Mouse (Mus musculus) lung, postnatal 25 days (tissue): ENCODE measurements at regions not wholly inside any gene's neighbourhood (a gene's known extent, or its start where the extent isn't known, plus 50 kb on each side); places are given as distances from the start of the nearest gene placed in this dataset.
"Not testable (repeated sequence)": the region's sequence is repeated elsewhere in the genome, so short reads cannot be mapped to it uniquely, and the experiment has no call there.

Experiments
- DNase-seq: peaks from one replicate; pipeline ENCODE4 v3.0.0; 2022; ENCODE audit warnings: low spot score

DNA sequence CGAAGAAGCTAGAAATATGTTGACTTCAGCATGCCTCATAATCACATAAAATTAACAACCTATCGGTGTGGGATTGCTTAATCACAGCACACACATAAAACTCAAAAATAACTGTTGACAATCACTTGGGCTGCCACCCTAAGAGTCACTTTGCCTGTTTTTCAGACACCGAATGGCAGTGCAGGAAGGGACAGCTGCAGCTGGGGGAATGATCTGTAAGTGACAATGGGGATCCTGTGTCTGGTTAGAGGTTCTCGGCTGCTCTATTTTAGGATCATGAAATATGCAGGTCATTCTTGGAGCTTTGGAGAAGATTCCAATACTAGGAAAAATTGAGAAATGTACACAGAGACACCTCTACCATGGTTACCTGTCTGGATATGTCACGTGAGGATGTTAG is 54.4 kb upstream of the Tcf12 start:
- DNase-seq, result no peak

DNA sequence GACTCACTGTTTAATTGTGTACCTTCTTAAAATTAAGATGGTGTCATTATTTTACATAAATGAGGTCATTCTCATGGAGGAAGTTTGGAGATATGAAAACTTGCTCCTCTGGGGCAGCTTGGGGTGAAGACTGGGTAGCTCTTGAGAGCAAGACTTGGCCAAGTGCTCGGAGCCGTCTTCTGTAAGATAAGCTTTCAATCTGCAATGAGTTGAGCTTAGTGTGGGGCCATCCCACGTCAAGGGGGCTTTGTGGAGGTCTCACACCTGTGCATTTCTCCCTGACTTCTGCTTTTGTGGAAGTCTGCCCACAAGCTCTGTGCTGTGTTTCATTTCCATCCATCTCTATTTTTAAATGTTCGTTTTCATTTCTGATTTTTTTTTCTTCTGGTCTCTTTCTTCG is 54.9 kb upstream of the Tcf12 start:
- DNase-seq, result no peak

DNA sequence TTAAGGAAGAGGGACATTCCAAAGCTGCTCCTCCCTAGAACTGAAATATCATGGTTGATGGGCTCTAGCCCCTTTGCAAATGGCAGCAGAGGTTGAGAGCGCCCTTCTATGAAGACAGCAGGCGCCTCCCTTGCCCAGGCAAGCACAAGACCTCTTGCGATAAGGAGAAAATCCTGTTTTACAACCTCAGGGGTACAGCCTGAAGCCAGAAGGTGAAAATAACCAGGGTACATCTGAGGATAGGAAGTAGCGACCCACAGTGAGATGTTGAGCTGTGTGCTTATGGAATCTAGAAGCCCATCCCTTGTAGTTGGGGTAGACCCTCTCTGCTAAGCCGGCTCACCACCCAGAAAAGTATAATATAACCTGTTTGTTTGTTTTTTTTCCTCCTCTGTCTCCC is 57.6 kb upstream of the Tcf12 start:
- DNase-seq, result no peak

DNA sequence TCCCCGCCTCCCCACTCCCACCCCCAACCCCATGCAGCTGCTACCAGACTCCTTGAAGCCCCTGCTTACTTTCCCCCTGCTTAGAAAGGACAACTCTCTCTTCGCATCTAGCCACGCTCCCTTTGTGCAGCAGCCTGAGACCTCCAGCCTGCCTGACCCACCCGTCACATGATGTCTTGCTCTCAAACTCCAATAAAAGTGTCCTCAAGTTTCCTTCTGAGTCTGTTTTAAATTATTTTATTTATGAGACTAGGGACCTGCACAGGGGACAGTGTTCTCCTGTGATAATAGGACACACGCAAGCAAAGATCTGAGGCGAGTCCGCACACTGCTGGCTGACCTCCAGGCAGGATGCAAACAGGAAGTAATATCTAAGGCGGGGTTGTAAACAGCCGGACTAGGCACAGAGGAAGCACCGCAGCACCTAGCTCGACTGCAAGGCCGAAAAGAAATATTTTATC is 58.1 kb upstream of the Tcf12 start:
- DNase-seq, result peak; percentile 64

DNA sequence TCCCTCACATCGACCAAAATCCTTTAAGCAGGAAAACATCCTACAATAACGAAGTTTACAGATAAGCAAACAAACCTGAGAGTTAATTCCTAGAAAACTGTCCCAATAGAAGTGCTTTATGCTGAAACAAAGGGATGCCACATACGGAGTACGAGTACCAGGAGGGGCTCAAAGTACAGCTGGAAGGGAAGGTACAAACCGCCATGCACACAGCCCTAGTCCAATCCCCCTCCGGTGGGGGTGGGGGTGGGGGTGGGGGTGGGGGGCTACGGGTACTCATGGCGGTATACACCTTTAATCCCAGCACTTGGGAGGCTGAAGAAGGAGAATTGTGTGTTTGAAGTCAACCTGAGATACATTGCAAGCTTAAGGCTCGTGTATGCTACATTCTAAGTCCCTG is 58.6 kb upstream of the Tcf12 start:
- no peak for DNase-seq

DNA sequence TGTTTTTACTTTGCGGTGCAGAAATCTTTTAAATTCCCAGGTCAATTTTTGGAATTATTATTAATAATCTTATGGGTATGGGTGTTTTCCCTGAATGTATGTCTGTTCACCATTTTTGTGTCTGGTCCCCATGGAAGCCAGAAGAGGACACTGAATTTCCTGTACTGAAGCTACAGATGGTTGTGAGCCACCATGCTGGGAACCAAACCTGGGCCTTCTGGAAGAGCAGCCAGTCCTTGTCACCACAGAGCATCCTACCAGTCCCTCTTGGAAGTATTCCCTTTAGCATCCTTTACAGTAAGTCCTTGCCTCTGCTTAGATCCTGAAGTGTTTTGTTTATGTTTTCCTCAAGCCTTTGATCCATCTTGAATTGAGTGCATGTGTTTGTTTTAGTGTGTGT is 60.7 kb upstream of the Tcf12 start:
- no peak for DNase-seq

DNA sequence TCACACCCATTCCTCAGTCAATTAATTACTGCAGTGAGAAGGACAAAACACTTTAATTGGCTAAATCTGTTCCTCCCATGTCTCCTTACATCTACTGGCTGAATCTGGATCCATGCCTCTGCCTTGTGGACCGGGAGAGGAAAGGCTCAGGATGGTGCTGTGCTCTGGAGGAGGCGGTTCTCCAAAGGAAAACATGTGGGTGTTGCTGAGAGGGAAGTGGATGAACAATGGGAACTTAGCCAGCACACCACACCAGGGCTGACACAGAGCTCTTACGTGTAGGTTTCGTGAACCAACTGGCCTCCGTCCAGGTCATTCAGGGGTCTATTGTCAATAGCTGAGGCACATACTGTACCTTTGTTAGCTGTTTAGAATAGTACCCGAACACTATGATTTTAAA is 69.3 kb upstream of the Tcf12 start:
- no peak for DNase-seq

DNA sequence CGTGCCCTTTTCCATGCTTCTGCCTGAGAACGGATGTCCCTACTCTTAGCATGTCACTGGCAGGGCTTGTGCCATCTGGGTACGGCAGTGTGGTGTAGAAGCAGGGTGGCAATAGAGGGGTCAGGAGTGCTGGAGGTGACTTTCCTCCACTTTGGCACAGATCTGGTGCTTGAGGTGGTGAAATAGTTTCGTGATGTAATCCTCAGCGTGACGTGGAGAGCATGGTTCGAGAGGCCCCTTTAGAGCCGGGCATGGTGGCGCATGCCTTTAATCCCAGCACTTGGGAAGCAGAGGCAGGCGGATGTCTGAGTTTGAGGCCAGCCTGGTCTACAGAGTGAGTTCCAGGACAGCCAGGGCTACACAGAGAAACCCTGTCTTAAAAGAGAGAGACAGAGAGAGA is 71.7 kb upstream of the Tcf12 start:
- no peak for DNase-seq

DNA sequence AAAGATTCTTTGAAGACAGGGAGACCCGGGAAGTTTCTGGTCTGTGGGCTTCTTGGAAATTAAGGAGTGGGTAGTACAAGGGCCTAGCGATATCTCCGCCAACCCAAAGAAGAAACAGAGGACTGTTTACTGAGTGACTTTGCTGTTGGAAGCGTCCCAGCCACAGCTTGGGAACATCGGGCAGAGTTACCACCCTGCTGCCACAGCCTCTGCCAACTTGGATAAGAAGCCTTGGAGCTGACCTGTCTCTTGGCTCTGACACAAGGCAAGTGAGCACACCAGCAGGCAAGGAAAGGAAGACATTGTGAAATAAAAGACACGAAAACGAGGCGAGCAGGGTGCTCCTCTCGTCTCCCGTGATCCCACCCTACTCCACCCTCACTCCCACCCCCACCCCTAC is 72.3 kb upstream of the Tcf12 start:
- no peak for DNase-seq

DNA sequence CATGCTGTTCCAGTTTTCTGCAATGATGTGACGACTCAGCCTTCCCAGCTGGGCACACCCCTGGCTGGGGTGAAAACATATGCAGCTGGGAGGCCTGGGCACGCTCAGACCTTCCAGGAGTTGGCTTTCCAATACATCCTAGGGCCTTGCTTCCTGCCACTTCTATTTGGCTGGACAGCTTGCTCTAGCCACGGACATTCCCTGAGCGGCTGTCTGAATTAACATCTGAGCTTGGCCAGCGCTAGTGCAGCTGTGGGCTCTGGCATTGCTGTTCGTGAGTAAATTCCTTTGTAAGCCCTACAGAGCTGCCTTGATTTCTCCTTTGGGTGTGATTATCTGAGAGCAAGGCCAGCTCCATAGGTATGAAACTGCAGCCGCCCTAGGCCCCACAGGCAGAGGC is 78.2 kb upstream of the Tcf12 start:
- no peak for DNase-seq

DNA sequence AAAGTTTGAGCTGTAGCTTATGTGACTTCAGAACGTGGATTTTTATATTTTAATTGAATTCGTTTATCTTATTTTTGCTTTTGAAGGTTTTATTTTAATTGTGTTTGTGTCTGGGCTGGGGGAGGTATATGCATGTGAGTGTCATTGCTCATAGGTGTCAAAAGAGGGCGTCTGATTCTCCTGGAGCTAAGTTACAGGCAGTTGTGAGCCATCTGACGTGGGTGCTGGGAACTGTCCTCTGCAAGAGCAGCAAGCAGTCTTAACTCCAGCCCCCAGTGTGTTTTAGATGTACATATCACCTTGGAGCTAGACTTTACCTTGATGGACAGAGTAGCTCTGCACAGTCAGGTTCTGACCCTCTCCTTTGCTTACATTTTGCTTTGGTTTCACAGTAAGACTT is 79.0 kb upstream of the Tcf12 start:
- DNase-seq, result no peak

DNA sequence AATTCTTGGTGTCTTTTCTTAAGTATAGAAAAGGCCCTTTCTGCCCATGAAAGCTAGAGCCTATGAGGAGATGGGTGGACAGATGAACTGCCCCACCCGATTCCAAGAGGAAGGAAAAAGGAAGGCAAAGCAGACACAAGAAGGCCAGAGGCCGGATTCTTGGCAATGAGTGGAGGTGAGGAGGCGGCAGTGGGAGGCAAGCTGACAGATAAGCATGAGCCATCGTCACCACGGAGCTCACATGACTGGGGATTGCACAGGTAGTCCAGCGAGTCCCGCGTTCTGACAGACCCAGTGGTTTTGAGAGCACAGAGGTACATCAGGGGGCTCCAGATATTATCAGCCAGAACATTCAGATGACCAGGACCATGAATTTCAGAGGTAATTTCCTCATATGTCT is 79.4 kb upstream of the Tcf12 start:
- DNase-seq, result no peak

DNA sequence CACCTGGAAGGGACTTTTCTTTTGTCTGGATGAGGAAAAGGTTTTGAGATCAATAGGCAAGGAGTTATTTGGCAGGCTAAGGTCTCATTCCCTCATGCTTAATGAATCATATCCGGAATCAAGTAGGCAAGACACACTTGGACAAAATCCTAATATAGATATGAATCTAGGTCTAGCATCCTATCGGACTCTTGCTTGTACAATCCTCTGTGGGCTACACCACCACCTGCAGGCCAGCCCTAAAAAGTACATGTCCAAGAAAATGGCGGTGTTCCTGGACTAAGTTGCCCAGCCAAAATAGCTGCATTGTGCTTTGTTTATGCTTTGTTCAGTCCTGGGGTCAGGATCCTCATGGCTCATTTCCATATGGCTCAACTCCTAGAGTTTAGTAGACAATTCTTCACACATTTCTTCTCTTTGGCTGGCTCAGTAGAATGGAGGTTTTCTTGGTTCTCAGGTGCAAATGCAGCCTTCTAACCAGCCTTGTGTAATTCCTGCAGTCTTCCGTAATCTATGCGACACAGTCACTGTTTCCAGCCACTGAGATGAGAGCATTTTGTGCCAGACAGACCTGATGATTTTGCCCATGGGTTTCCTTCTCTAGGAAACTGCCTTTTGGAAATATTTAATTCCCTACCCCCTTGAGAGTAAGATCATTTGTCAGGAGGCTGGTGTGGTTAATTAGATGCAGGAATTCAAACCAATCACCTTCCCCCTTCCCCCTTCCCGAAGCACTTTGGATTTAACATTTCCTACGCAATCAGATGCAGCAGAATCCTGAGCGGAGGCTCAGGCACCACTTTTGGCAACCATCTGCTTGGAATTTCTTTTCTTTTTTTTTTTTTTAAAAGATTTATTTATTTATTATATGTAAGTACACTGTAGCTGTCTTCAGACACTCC is 80.6 kb upstream of the Tcf12 start:
- DNase-seq, result peak; percentile 74

DNA sequence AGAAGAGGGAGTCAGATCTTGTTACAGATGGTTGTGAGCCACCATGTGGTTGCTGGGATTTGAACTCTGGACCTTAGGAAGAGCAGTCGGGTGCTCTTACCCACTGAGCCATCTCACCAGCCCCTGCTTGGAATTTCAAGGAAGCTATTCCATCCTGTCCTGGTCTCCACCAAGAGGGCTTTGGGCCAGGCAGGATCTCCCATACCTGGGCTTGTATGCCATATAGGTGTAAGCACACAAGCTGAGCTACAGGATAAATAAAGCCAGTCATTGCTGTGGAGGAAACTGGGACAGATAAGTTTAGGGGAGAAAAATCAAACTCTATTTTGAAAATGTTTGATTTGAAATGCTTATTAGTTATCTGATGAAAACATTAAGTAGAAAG is 81.3 kb upstream of the Tcf12 start:
- DNase-seq, result not testable (repeated sequence)

DNA sequence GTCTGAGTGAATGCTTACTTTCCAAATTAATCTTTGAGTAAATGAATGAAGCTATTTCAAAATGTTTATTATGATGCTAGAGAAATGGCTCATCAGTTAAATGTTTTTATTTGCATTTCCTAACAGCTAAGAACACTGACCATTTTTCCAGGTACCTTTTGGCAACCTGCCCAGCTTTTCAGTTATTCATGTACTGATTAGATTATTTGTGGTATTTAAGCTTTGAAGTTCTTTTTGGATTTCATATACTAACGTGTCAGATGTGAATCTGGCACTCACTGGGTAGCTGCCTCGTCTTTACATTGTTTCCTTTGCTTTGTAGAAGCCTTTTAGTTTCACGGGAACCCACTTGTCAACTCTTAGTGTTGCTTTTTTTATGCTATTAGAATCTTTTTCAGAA is 79.3 kb upstream of the Zfp280d start:
- DNase-seq, result no peak

DNA sequence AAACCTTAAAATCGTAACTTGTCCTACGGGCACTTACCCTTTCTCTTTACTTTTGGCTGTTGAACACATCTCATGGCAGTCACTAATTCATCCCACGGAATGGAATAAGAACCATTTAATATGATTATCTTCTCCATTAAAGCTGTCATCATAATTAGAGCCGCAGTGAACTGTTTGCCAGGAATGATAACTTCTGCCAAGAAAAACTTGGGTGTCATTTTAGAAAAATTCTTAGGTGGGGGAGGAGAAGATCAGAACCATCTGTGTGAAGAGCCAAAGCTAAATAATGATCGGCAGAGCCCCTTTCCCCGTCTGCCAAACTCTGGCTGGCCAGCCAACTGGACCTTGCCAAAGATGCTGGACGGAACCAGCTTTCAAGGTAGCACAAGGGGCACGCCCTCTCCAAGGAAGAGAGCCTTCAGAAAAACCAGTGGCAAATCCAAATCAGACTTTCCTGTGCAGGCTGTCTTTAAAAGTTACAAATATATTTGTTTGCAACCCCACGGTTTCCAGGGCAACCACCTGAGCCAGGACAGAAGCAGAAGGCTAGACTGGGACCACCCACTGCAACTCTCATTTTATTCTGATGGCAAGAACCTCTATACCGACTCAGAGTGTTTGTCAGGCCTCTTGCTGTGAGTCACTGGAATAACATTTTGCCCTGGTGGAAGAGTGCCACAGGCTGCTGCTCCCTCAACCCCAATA is 77.9 kb upstream of the Zfp280d start:
- DNase-seq, result no peak

DNA sequence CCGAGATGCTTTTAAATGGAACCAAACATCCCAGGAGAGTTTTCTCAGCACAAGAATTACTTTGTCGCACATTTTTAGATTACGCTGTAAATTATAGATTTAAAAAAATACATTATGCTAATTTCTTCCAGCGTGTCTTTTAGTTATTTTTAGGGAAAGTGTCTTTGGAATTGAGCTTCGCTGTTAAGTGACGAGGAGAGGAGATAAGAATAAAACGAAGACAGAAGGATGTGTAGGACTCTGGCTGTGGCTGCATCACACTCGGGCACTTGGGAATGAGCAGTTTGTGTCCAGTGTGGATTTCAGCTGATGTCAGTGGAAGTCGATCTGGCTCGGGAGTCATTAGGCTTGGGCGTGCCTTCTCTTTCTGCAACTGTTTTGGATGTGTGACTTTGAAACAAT is 77.3 kb upstream of the Zfp280d start:
- DNase-seq, result no peak

DNA sequence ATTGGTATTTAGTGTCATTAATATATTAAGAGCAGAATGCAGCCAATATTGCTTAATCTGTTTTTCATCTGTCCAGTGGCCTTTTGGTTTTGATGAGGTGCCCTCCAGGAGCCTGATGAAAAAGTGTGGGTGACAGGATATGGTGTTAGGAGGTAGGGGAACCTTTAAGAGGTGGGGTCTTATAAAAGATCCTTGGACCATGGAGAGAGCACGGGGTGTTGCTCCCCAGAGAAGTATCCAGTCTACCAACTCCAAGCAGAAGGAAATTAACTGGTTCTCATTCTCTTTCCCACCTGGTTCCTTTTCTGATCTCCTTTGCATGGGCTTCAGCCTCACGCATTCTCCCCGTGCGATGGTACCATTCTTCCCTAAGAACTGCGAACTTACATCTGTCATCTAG is 75.7 kb upstream of the Zfp280d start:
- DNase-seq, result no peak

DNA sequence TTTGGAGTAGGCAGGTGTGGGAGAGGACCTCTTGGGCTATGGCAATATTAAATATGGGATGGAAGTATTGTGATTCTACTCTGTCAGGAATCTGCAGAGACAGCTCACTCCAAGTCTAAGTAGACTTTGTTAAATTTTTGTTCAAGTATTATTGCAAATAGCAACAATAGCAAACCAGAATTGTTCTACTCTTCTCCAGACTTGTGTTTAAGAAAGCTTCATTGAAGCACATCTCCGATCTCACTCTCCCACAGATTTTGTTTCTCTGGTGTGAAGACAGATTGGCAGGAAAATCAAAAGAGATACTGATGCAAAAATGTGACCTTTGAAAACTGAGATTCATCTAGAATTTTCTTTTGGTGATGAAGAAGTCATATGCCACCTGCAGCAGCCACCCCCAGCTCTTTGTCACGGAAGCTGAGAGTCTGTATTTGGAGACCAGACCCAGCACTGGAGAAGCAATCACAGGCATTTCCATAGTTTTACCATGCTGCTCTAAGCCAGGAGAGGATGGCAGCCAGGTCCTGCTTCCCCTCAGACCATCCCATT is 70.2 kb upstream of the Zfp280d start:
- no peak for DNase-seq

DNA sequence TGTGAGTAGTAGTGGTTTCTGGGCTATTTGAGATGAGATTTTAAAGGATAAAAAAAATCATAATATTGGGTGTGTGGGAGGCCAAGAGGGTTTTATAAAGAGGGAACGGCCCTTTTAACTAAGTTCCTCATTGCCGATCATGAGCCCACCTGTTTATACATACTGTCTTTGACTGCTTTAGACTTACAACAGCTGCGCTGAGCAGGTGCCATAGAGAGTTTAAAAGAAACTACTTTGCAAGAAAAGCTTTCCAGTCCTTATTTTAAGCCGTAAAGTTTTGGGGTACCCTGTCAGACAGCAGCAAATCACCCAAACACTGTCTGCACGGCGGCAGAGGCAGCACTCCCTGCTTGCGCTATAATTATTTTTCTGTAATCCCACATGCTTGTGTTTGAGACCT is 68.8 kb upstream of the Zfp280d start:
- no peak for DNase-seq

DNA sequence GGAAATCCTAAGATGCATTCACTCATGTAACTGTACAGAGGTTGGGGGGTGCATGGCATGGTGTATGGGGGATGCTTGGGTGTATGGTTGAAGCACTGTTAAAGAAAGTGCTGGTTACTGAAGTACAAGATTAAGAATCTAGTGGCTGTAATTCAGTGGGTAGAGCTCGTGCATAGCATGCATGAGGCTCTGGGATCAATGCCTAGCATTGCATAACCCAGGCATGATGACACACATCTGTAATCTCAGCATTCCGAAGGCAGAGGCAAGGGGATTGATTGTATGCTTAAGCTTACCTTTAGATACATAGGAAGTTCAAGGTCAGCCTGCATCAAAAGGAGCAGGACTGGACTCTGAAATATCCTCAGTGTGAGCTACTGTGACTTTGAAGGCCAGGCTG is 67.7 kb upstream of the Zfp280d start:
- no peak for DNase-seq

DNA sequence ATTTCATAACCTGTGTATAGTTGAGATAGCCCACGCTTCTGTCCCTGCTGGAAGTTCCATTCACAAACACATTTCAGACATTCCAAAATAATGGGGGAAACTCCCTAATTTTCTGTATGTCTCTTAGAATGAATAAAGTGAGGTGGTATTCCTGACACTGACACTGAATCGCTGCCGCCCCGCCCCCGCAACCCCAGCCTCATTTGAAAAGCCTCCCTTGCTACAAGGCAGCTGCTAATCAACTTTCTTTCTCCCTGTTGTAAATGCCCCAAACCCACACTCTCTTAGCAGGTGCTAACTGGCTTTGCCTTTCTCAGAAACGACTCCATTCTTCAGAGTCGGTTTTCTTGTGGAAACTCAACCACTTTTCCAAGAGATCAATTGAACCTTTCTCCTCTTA is 66.4 kb upstream of the Zfp280d start:
- no peak for DNase-seq

DNA sequence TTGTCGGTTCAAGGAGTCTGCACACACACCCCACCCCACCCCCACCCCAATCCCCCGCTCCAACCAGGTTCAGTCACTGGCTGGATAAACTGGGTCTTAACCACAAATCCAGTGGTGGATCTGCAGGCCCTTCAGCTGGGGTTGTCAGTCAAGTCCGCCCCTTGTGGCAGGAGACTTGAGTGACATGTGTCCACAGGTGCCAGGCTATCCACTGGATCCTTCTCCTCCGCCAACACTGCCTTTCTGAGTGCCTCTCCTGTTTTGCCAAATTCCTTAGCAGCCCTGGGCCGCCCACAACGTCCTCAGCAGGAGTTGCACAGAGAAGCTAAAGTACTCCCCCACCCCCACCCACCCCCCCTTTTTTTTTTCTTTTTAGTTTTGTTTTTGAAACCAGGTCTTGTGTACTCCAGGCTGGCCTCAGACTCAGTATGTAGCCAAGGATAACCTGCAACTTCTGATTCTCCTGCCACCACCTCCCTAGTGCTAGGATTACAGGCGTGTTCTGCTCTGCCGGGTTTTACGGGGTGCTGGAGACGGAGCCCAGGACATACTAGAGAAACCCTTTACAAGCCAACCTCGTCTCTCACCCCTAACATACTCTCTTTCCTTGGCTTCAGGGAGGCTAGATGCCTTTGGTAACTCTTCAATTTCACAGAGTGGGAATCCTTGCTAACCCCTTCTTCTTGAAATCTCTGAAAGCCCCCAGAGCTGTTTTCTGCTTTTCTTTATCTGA is 57.2 kb upstream of the Zfp280d start:
- no peak for DNase-seq
